Mouse (Mus musculus) small intestine, adult 2 months (tissue): Measurements from ENCODE around the gene Fam161b. TPM values are rescaled to one million over a fixed set of nuclear protein-coding genes. Genes with fewer than 3 reads are reported as not detected.

Source experiments
- H3K27ac ChIP-seq: fragments of 200-500 bp; 2 replicates; pipeline ENCODE4 v1.5.1; 2012; ENCODE audit warnings: low read depth, low read length, control low read depth, inconsistent platforms; ENCODE audit not compliant: insufficient read depth
- H3K27me3 ChIP-seq: fragments of 200-500 bp; 2 replicates; pipeline ENCODE4 v1.6.1; 2012; ENCODE audit warnings: mild to moderate bottlenecking, moderate library complexity, low read length, inconsistent platforms; ENCODE audit not compliant: control insufficient read depth, insufficient read depth
- H3K36me3 ChIP-seq: fragments of 200-500 bp; 2 replicates; pipeline ENCODE4 v1.6.1; 2012; ENCODE audit warnings: mild to moderate bottlenecking, low read length, control low read depth, inconsistent platforms; ENCODE audit not compliant: control insufficient read depth, insufficient read depth
- H3K4me1 ChIP-seq: fragments of 200-500 bp; 2 replicates; pipeline ENCODE4 v1.6.1; 2012; ENCODE audit warnings: low read length, inconsistent platforms, mixed read lengths; ENCODE audit not compliant: control insufficient read depth, insufficient read depth, insufficient read length
- H3K4me3 ChIP-seq: fragments of 200-500 bp; 2 replicates; pipeline ENCODE4 v1.5.1; 2012; ENCODE audit warnings: low read depth, mild to moderate bottlenecking, control low read depth, inconsistent platforms, low read length, moderate library complexity
- CTCF ChIP-seq: fragments of 200-500 bp; IDR thresholded peaks from 2 replicates; pipeline ENCODE4 v1.5.1; 2012; ENCODE audit warnings: low read depth, mild to moderate bottlenecking, control low read depth, inconsistent platforms, low read length, moderate library complexity, mixed read lengths; ENCODE audit not compliant: insufficient replicate concordance, insufficient read length; ENCODE audit errors: extremely low read depth
- POLR2A ChIP-seq: fragments of 200-500 bp; IDR thresholded peaks from 2 replicates; pipeline ENCODE4 v1.6.1; 2012; ENCODE audit warnings: low read depth, mild to moderate bottlenecking, control low read depth, inconsistent platforms, low read length, moderate library complexity
- WGBS: fragments of 180-500 bp; shearing (Covaris S2); methylation state at CpG from one replicate; pipeline ENCODE4 v1.1.7; 2018; 5-methylcytosine and 5-hydroxymethylcytosine counted together
- polyA plus RNA-seq: library from polyadenylated mRNA; depleted of rRNA; stranded (reverse); fragments of >200 nt; gene quantifications from 2 replicates; pipeline ENCODE4 v1.2.3, GENCODE M21; 2012; rRNA removed

The Fam161b gene
- polyA plus RNA-seq: 0.14 and 0.34 TPM in 2 replicates

- TF ChIP-seq POLR2A: peak; percentile 45
- TF ChIP-seq CTCF: no peak
- Histone ChIP-seq H3K36me3 (peaks cover under 1% of the 10 kb centered on the region; the same call in 1 of the 2 replicates), H3K4me1 (peaks cover 4% of the 10 kb centered on the region; the same call in 1 of the 2 replicates), H3K27me3 (no peaks in the 10 kb centered on the region), H3K27ac (no peak within 1 kb of the TSS), H3K4me3 (peak within 1 kb of the TSS; percentile 95)
- WGBS: under 1% methylated on average over 51 of the region's 51 CpGs
These were observed at the start of gene Fam161b, which contains the start of gene Coq6 for GRCm38 (mm10) chr12:84361555-84362489. Gene Fam161b (minus strand): TSS chr12:84361833. Gene Coq6 (plus strand): TSS chr12:84361657.

- WGBS: 2% methylated on average over 51 of the region's 63 CpGs
- H3K4me1 ChIP-seq: no peaks in the 10 kb centered on the region
- no peaks in the 10 kb centered on the region; the same call in 1 of the 2 replicates for H3K36me3 ChIP-seq
- TF ChIP-seq CTCF (no peak), POLR2A (peak; percentile 80)
- no peaks in the 10 kb centered on the region for H3K27me3 ChIP-seq
- peak within 1 kb of the TSS; percentile 80 for H3K4me3 ChIP-seq
- peak within 1 kb of the TSS; percentile 69 for H3K27ac ChIP-seq
These were observed 47.3 kb upstream of the Fam161b start, which contains the start of the genes Entpd5 and Bbof1 for GRCm38 (mm10) chr12:84408819-84409507. Gene Entpd5 (minus strand): TSS chr12:84409029. Gene Bbof1 (plus strand): TSS chr12:84409071.

- Histone ChIP-seq H3K4me3 (peak overlapping the region; percentile 80), H3K27ac (peak overlapping the region; percentile 69), H3K36me3 (no peaks in the 10 kb centered on the region; the same call in 1 of the 2 replicates), H3K4me1 (0 out of 2 replicates have a peak, but pooled peaks cover 2% of the 10 kb centered on the region), H3K27me3 (no peaks in the 10 kb centered on the region)
- under 1% methylated on average over 52 of the region's 52 CpGs for WGBS
- TF ChIP-seq POLR2A (no peak), CTCF (no peak)
These were observed 46.5 kb upstream of the Fam161b start for GRCm38 (mm10) chr12:84407874-84408818.

GRCm38 (mm10) chr12:84407259-84407658 is 45.6 kb upstream of the Fam161b start:
- TF ChIP-seq POLR2A (no peak), CTCF (peak; percentile 15; the same call in 1 of the 2 replicates)
- H3K4me3 ChIP-seq: no peak overlapping the region
- H3K27ac ChIP-seq: no peak overlapping the region
- WGBS: 60% methylated on average over 4 of the region's 4 CpGs
- H3K36me3 ChIP-seq: no peaks in the 10 kb centered on the region; the same call in 1 of the 2 replicates
- peaks cover 5% of the 10 kb centered on the region; the same call in 1 of the 2 replicates for H3K4me1 ChIP-seq
- H3K27me3 ChIP-seq: no peaks in the 10 kb centered on the region

GRCm38 (mm10) chr12:84404541-84404940 is 42.9 kb upstream of the Fam161b start:
- no peak overlapping the region for H3K4me3 ChIP-seq
- H3K27ac ChIP-seq: no peak overlapping the region
- no peaks in the 10 kb centered on the region for H3K27me3 ChIP-seq
- H3K4me1 ChIP-seq: peaks cover 9% of the 10 kb centered on the region; the same call in 1 of the 2 replicates
- no peaks in the 10 kb centered on the region; the same call in 1 of the 2 replicates for H3K36me3 ChIP-seq
- WGBS: 41% methylated on average over 6 of the region's 6 CpGs
- no peak for TF ChIP-seq CTCF
- no peak for TF ChIP-seq POLR2A

GRCm38 (mm10) chr12:84402923-84403322 is 41.3 kb upstream of the Fam161b start:
- no peak overlapping the region for H3K4me3 ChIP-seq
- TF ChIP-seq CTCF: no peak
- TF ChIP-seq POLR2A: no peak
- peak overlapping the region; percentile 73 for H3K27ac ChIP-seq
- no peaks in the 10 kb centered on the region for H3K27me3 ChIP-seq
- no peaks in the 10 kb centered on the region; the same call in 1 of the 2 replicates for H3K36me3 ChIP-seq
- peaks cover 9% of the 10 kb centered on the region; the same call in 1 of the 2 replicates for H3K4me1 ChIP-seq
- 24% methylated on average over 9 of the region's 9 CpGs for whole genome bisulfite sequencing
